Mouse (Mus musculus) kidney, adult 2 months (tissue): ENCODE measurements at regions not wholly inside any gene's neighbourhood (a gene's known extent, or its start where the extent isn't known, plus 50 kb on each side); places are given as distances from the start of the nearest gene placed in this dataset.

Experiments used
- DNase-seq: peaks from one replicate; pipeline ENCODE4 v3.0.0; 2021
- H3K27ac ChIP-seq: fragments of 200-500 bp; 2 replicates; pipeline ENCODE4 v1.5.1; 2012; ENCODE audit warnings: low read depth, low read length, control low read depth, inconsistent platforms; ENCODE audit not compliant: insufficient read depth
- H3K27me3 ChIP-seq: fragments of 200-500 bp; replicated peaks from 2 replicates; pipeline ENCODE4 v1.6.1; 2012; ENCODE audit warnings: mild to moderate bottlenecking, moderate library complexity, low read length, inconsistent platforms; ENCODE audit not compliant: control insufficient read depth, insufficient read depth
- H3K36me3 ChIP-seq: fragments of 200-500 bp; 2 replicates; pipeline ENCODE4 v1.6.1; 2012; ENCODE audit warnings: mild to moderate bottlenecking, moderate library complexity, low read length, inconsistent platforms; ENCODE audit not compliant: control insufficient read depth, insufficient read depth
- H3K4me1 ChIP-seq: fragments of 200-500 bp; 2 replicates; pipeline ENCODE4 v1.6.1; 2011; ENCODE audit warnings: low read length; ENCODE audit not compliant: control insufficient read depth, insufficient read depth
- H3K4me3 ChIP-seq: fragments of 200-500 bp; 2 replicates; pipeline ENCODE4 v1.5.1; 2011; ENCODE audit warnings: mild to moderate bottlenecking, low read depth, low read length, control low read depth; ENCODE audit not compliant: insufficient read depth
- CTCF ChIP-seq: fragments of 200-500 bp; conservative IDR thresholded peaks from 2 replicates; pipeline ENCODE4 v1.5.1; 2011; ENCODE audit warnings: low read depth, mild to moderate bottlenecking, control low read depth, low read length, moderate library complexity, mixed read lengths; ENCODE audit not compliant: insufficient read depth, insufficient read length
- POLR2A ChIP-seq: fragments of 200-500 bp; IDR thresholded peaks from one replicate; pipeline ENCODE4 v1.6.1; 2011; ENCODE audit warnings: low read depth, low read length, control low read depth
- WGBS: fragments of 180-500 bp; shearing (Covaris S2); methylation state at CpG from one replicate; pipeline ENCODE4 v1.1.7; 2018; 5-methylcytosine and 5-hydroxymethylcytosine counted together

DNA sequence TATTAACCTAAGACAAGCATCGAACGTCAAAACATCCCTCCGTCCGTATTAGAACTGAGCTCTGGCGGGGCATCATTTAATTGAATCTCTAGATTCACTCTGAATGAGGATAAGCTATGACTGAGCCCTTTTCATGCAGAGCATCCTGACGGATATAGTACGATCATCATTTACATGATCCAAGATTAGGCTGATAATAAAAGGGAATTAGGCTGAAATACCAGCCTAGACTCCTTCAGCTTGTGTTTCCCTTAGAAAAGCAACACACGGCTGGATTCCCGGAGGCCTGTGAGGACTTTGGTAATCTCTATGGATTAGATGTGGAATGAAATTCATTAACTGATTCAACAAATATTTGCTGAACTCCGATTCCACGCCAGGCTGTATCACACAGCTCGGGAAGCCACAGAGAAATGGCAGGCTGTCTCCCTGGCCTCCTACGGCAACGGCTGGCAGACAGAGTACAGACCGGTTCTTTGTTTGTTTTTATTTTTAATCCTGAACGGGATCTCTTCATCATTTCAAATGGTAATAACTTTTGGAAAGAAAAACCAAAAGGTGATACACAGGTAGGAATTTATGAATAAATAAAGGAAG lies 62.3 kb upstream of the Rap1b start:
- DNase-seq: no peak
- TF ChIP-seq POLR2A (no peak), CTCF (no peak)
- 89% methylated on average over 16 of the region's 16 CpGs for WGBS
- Histone ChIP-seq H3K27me3 (no peaks in the 10 kb centered on the region), H3K27ac (no peak overlapping the region), H3K4me3 (no peak overlapping the region), H3K36me3 (no peaks in the 10 kb centered on the region), H3K4me1 (no peaks in the 10 kb centered on the region)

DNA sequence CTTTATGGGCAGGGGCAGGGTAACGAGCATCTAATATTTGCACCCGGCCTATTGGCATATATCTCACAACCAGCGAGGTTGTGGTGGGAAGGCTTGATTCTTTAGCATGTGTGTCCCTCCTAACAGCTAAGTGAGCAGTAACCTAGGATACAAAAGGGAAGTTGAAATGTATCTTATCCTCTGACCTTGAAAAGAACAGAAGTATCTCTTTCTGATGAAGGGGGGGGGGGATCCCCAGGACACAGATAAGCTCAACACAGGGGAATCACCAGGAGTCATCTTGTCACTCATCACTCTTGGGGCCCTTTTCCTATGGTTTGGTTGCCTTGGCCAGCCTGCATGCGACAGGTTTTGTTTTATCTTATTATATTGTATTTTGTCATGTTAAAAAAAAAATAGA lies 63.3 kb upstream of the Rap1b start:
- TF ChIP-seq POLR2A (no peak), CTCF (no peak)
- no peak overlapping the region for H3K27ac ChIP-seq
- H3K36me3 ChIP-seq: no peaks in the 10 kb centered on the region
- no peak for DNase-seq
- no peaks in the 10 kb centered on the region for H3K4me1 ChIP-seq
- WGBS: 95% methylated on average over 4 of the region's 4 CpGs
- H3K4me3 ChIP-seq: no peak overlapping the region
- H3K27me3 ChIP-seq: no peaks in the 10 kb centered on the region

DNA sequence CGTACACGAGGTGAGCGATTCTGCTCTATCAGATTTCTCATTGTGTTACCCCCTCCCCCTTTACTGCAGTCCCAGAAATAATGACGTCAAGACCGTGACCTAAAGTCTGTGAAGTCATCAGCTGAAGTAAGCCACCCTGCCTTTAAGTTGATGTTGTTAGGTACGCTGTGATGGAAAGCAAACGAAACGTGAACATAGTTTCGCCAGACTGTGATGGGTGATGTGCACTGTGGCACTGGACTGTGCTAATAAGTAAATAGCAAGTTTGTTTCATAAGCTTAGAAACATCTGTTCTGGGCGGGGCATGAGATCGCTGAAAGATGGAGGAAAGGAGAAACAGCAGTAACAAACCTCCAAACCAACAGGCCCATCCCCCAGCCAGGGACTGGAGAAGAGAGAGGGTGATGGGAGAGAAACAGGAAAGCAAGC lies 64.0 kb upstream of the Rap1b start:
- TF ChIP-seq CTCF (no peak), POLR2A (no peak)
- no peak for DNase-seq
- no peak overlapping the region for H3K4me3 ChIP-seq
- no peaks in the 10 kb centered on the region for H3K4me1 ChIP-seq
- H3K36me3 ChIP-seq: no peaks in the 10 kb centered on the region
- no peaks in the 10 kb centered on the region for H3K27me3 ChIP-seq
- H3K27ac ChIP-seq: no peak overlapping the region
- 67% methylated on average over 11 of the region's 11 CpGs for WGBS

DNA sequence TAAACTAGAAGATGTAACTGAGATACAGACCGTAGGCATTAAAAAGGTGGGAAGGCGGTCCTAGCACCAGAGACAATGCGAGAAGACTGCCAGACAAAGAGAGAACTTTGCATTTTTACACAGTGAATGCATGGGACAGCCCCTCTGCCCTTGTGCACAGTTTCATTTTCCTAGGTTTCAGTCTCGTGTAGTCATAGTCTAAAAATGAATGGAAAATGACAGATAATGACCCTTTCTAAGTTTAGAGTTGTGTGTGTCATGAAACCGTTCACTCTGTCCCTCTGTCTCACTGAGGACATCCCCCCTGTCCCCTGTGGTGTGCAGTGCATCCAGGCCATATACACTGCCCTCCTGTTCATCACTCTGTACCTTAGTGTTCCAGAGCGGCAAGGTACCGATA lies 64.6 kb upstream of the Rap1b start:
- no peak overlapping the region for H3K27ac ChIP-seq
- H3K4me3 ChIP-seq: no peak overlapping the region
- no peak for TF ChIP-seq CTCF
- no peak for TF ChIP-seq POLR2A
- no peaks in the 10 kb centered on the region for H3K27me3 ChIP-seq
- WGBS: 91% methylated on average over 7 of the region's 7 CpGs
- no peaks in the 10 kb centered on the region for H3K4me1 ChIP-seq
- no peaks in the 10 kb centered on the region for H3K36me3 ChIP-seq
- no peak for DNase-seq

DNA sequence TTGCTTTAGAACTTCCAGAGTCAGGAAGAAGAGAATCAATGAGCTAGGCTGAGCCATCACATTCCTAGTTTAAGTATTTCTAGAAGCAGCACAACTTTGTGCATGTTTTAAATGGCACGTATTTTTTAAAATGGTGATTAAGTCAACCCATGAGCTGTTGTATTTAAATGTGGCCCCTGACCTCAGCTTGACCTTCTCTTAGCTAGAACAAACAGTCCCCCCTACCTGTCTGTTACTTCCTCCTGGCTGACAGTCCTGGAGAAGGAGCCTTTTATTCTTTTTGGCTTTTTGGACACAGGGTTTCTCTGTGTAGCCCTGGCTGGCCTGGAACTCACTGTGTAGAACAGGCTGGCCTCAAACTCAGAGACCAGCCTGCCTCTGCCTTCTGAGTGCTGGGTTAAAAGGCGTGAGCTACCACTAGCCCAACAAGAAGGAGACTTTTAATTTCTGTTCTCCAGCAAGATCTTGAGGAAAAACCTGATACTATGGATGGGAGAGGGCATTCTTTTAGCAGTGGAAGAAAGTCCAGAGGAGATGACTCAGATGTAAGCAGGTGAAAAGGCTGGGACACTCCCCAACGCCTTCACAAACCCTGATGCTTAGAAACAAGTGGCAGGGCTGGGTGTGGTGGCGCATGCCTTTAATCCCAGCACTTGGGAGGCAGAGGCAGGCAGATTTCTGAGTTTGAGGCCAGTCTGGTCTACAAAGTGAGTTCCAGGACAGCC lies 69.3 kb upstream of the Rap1b start:
- TF ChIP-seq POLR2A (no peak), CTCF (no peak)
- no peaks in the 10 kb centered on the region for H3K4me1 ChIP-seq
- H3K36me3 ChIP-seq: no peaks in the 10 kb centered on the region
- no peaks in the 10 kb centered on the region for H3K27me3 ChIP-seq
- no peak for DNase-seq
- no peak overlapping the region for H3K27ac ChIP-seq
- WGBS: 89% methylated on average over 4 of the region's 4 CpGs
- H3K4me3 ChIP-seq: no peak overlapping the region

DNA sequence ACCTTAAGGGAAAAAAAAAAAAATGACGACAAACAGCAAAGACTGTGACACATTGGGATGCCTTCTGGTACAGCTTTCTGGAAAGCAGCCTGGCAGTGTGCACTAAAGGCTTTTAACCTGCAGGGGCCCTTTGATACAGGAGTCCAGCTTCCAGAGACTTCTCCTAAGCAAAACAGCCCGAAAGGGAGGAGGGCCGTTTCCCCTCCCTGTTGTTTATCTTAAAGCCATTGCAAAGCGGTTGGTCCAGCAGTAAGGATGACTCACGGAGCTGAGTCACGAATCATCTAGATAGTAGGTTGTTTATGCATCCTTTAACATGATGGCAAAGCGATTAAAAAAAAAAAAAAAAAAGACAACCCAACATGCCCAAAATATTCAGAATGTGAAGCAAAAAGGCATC lies 70.4 kb upstream of the Rap1b start:
- 47% methylated on average over 7 of the region's 7 CpGs for WGBS

DNA sequence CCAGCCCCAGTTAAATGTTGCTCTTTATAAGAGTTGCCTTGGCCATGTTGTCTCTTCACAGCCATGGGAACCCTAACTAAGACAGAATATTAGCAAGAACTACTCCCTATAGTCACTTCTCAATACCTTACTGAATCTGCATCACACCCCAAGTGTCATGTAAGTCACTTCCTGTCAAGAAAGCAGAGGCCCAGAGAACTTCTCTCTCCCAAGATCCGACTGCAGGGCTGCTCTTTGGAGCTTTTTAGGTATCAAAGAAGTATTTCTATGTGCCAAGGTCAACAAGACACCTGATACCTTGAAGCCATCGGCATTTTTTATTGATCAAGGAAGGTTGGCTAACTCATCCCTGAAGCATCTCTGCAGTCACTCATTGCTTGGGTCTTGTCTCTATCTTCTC lies 72.0 kb upstream of the Rap1b start:
- no peaks in the 10 kb centered on the region for H3K27me3 ChIP-seq
- TF ChIP-seq POLR2A (no peak), CTCF (no peak)
- no peak overlapping the region for H3K4me3 ChIP-seq
- DNase-seq: no peak
- no peaks in the 10 kb centered on the region for H3K4me1 ChIP-seq
- no peak overlapping the region for H3K27ac ChIP-seq
- 59% methylated on average over 2 of the region's 2 CpGs for WGBS
- no peaks in the 10 kb centered on the region for H3K36me3 ChIP-seq

More for the DNA sequence above, 70.4 kb upstream of the Rap1b start:
- Histone ChIP-seq H3K27ac (no peak overlapping the region), H3K36me3 (no peaks in the 10 kb centered on the region), H3K4me3 (no peak overlapping the region), H3K27me3 (no peaks in the 10 kb centered on the region), H3K4me1 (no peaks in the 10 kb centered on the region)
- DNase-seq: no peak
- TF ChIP-seq CTCF (no peak), POLR2A (no peak)
